Mouse (Mus musculus): Measurements from ENCODE around the gene Strbp. TPM values are rescaled to one million over a fixed set of nuclear protein-coding genes. Genes with fewer than 3 reads are reported as not detected.
A peak's percentile ranks its signal among the peaks of the same experiment; 100 is the strongest.

Strbp gene
- polyA plus RNA-seq, 1 experiment from 2014 or later, result 38.1 TPM

DNA sequence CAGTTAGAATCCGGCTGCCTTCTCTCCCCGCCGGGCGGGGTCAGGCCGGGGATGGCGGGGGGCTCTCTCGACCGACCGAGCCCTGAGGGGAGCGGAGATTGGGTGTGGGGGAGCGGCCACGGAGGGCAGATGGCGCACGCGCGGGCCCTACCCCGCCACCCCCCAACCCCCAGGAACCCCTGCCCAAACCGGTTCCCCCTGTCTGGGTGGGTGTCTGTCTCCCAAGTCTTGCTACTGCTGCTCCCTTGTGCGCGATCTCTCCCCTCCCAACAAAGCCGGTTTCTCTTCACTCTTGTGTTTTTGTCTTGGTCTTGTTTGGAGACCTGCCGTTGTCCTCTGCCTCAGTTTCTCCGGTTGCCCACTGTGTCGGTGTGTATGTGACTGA, 251.3 kb downstream of the Strbp start:
- H3K4me2 ChIP-seq (ENCODE audit: low read depth, low read length), result peak overlapping the region; percentile 83
- no peaks in the 10 kb centered on the region for H3K27me3 ChIP-seq (replicated peaks; ENCODE audit: control insufficient read depth, insufficient read depth, low read length)
- peak overlapping the region; percentile 89 for H3K9ac ChIP-seq (ENCODE audit: low read depth, low read length)
- H3K27ac ChIP-seq (replicated peaks; ENCODE audit: low read depth, low read length), result peak overlapping the region; percentile 84
- peak; percentile 91 for ATAC-seq (ENCODE audit: low read depth)
- WGBS, result 1% methylated on average over 6 of the region's 24 CpGs
- H3K36me3 ChIP-seq (ENCODE audit: control insufficient read depth, insufficient read depth, low read length), result no peaks in the 10 kb centered on the region
- H3K4me3 ChIP-seq (ENCODE audit: low read depth, low read length), result peak overlapping the region; percentile 77
- H3K4me1 ChIP-seq (ENCODE audit: control insufficient read depth, insufficient read depth, low read length), result peaks cover 6% of the 10 kb centered on the region
- peak; percentile 73 for DNase-seq (ENCODE audit: low spot score)
- no peaks in the 10 kb centered on the region for H3K9me3 ChIP-seq (ENCODE audit: control insufficient read depth, low read length)

DNA sequence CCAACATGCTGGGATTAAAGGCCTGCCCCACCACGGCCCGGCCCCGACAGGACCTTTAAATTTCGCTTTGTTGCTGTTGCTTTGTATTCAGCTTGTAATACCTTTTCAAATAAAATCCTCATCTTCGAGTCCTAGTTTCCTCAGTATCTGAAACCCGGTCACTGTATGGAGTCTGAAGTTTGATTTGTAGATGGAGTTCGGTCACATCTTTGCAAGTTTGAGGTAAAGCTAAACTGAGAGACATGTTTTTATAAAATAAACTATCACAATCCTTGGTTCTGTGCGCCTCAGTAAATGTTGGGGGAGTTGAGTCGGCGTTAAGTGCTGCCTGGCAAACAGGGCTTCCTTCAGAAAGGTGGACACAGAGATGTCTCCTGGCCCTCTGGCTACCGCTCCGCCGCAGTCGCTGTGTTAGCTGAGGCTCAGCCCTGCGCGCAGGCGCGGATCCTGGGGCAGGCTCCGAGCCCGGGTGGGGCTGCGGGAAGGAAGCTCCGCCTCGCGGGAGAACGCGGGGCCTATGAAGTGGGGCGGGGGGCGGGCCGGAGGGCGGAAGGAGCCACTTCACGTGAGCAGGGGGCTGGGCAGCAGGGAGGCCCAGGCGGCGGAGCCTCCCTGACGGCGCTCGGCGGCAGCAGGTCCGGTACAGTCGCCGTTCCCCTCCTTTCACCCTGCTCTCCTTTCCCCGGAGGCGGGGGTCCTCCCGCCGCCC, 251.8 kb downstream of the Strbp start:
- H3K9me3 ChIP-seq (ENCODE audit: control insufficient read depth, low read length), result no peaks in the 10 kb centered on the region
- H3K4me2 ChIP-seq (ENCODE audit: low read depth, low read length), result peak overlapping the region; percentile 83
- H3K9ac ChIP-seq (ENCODE audit: low read depth, low read length), result peak overlapping the region; percentile 89
- H3K27ac ChIP-seq (replicated peaks; ENCODE audit: low read depth, low read length), result peak overlapping the region; percentile 84
- no peaks in the 10 kb centered on the region for H3K27me3 ChIP-seq (replicated peaks; ENCODE audit: control insufficient read depth, insufficient read depth, low read length)
- DNase-seq (ENCODE audit: low spot score) (peak; percentile 97), ATAC-seq (ENCODE audit: low read depth) (peak; percentile 99)
- 13% methylated on average over 26 of the region's 44 CpGs for WGBS
- H3K4me3 ChIP-seq (ENCODE audit: low read depth, low read length), result peak overlapping the region; percentile 77
- H3K36me3 ChIP-seq (ENCODE audit: control insufficient read depth, insufficient read depth, low read length), result 0 out of 2 replicates have a peak, but pooled peaks cover 4% of the 10 kb centered on the region
- peaks cover 6% of the 10 kb centered on the region for H3K4me1 ChIP-seq (ENCODE audit: control insufficient read depth, insufficient read depth, low read length)

GRCm38 (mm10) chr2:37442611-37443591, 260.8 kb downstream of the Strbp start, which contains the start of the genes Zbtb26, Zbtb6 and Rabgap1:
Zbtb26 (minus strand) TSS chr2:37443135.
Zbtb6 (minus strand) TSS chr2:37443171.
Rabgap1 (plus strand) TSS chr2:37443279.
- H3K9me3 ChIP-seq (ENCODE audit: control insufficient read depth, low read length), result no peaks in the 10 kb centered on the region
- peaks cover 8% of the 10 kb centered on the region; the same call in 1 of the 2 replicates for H3K36me3 ChIP-seq (ENCODE audit: control insufficient read depth, insufficient read depth, low read length)
- peak within 1 kb of the TSS; percentile 72 for H3K4me3 ChIP-seq (ENCODE audit: low read depth, low read length)
- DNase-seq (ENCODE audit: low spot score) (peak; percentile 98), ATAC-seq (ENCODE audit: low read depth) (peak; percentile 99)
- no peaks in the 10 kb centered on the region for H3K27me3 ChIP-seq (replicated peaks; ENCODE audit: control insufficient read depth, insufficient read depth, low read length)
- H3K27ac ChIP-seq (replicated peaks; ENCODE audit: low read depth, low read length), result peak within 1 kb of the TSS; percentile 87
- WGBS, result under 1% methylated on average over 48 of the region's 51 CpGs
- H3K4me2 ChIP-seq (ENCODE audit: low read depth, low read length), result peak within 1 kb of the TSS; percentile 76
- H3K9ac ChIP-seq (ENCODE audit: low read depth, low read length), result peak within 1 kb of the TSS; percentile 92
- H3K4me1 ChIP-seq (ENCODE audit: control insufficient read depth, insufficient read depth, low read length), result peaks cover 16% of the 10 kb centered on the region

Small RNA genes lying within 50 kb of the gene (microRNA-seq; reads per million reads assigned to microRNA genes)
- not detected for gene Mir5128 (ENCODE audit: borderline number of aligned reads)

Other genes with a start within 250 kb of the Strbp start
- gene Gpr21, start 187.5 kb downstream of the Strbp start, polyA plus RNA-seq (2014; fragmentation: Nextera tagmentation; extraction: Ambion mirVana), result 1.3 and 1.6 TPM in 2 replicates
- gene Crb2, start 72.4 kb upstream of the Strbp start, polyA plus RNA-seq (2014; fragmentation: Nextera tagmentation; extraction: Ambion mirVana), result 0.18 and 0.28 TPM in 2 replicates